Mouse (Mus musculus) urinary bladder, postnatal 4 days (tissue): ENCODE measurements around the gene Rcsd1.

ENCODE experiments used
- DNase-seq, 2 experiments: peaks; one replicate each; pipeline ENCODE4 v3.0.0; 2021 to 2022; ENCODE audit warnings: low spot score in 2 of 2

Rcsd1 gene

GRCm38 (mm10) chr1:165709629-165710256 lies at the start of gene Rcsd1:
TSS of gene Rcsd1 (minus strand) at chr1:165709757.
- no peak for DNase-seq

DNA sequence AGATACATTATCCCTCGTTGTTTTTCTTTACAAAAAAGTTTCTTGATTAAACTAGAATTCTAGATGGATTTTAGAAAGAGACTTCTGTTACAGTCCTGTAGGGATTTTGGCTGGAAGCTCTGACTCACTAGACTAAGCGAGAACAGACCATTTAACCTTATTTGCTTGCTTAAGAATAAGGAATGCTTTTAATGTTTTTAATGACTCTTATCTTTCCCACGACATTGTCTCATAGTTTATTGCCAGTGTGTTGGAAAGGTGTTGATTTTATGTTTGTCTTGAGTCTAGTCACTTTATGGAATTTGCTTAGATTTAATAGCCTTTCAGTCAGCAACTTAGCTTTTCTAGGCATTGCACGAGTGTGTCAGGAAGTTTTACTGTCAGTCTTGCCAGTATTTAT lies 45.6 kb upstream of the Rcsd1 start:
- no peak for DNase-seq

GRCm38 (mm10) chr1:165754205-165754604 lies 44.6 kb upstream of the Rcsd1 start:
- DNase-seq: no peak

DNA sequence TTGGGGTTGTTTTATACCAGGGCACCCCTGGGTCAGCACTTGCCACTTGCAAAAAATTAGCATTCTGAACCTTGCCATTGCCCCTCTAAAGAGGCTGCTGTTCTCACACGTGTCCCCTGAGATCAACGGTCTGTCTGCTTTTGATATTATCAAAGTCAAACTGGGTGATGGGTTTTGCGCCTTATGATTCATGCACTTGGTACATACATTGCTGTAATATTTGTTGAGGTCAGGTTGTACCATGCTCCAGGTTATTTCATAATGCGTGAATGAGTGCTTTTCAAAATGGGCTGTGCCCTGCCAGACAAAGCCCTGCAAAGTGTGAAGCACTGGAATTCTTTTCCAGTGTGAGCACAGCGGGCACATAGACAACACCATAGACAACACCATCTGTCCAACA lies 42.3 kb upstream of the Rcsd1 start:
- DNase-seq: no peak

GRCm38 (mm10) chr1:165751142-165751541 lies 41.6 kb upstream of the Rcsd1 start:
- DNase-seq: no peak

DNA sequence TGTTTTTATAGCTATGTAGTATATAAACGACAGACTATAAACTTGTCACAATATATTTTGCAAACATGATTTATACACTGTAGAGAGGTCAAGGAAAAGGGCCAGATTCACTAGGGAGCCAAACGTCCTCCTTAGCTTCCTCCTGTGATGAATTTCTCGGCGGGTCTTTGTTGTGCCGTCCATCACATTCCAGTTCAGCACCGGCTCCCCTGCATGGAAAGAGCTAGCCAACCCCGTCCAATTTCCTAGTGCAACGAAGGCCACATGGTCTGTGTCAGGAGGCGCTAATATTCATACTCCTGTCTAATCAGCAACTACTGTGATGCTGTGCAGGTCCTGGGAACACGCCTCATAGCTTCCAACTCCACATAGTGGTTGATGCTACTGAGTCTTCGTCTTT lies 38.5 kb upstream of the Rcsd1 start:
- DNase-seq: no peak

DNA sequence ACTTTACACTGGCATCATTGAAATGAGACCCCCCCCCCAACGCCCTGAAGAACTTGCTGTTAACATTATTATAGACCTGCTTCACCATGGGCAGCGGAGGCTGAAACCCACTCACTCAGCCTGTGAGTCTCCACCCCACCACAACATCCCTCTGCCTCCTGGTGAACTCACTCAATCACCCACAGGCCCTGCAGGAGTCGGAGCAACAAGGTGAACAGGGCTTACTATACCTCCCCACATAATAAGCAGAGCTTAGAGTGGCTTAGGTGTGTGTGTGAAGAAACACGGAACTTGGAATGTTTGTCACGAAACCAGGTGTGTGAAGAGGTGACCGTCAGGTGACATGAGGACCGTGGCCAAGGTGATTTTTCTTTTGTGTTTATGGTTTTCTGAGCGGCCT lies 32.4 kb upstream of the Rcsd1 start:
- DNase-seq: no peak

- no peak for DNase-seq
Observed at GRCm38 (mm10) chr1:165738985-165739384, 29.4 kb upstream of the Rcsd1 start.

DNA sequence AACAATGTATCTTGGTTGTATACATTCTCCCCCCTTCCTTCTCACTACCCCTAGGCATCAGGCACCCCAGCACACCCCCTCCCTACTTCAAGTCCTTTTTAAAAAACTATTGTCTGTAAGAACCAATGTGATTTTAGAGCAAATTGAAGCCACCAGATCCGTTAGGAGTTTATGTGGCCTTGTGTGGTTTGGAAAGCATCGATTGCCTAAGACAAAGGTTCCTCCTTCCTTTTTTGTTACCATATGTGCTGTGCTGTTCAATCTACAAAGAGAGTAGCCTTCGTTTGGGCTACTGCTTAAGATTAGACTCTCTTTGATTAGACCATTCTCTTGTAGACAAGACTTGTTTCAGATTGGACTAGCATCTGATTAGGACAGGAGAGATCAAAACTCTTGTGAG lies 28.3 kb upstream of the Rcsd1 start:
- DNase-seq: no peak

GRCm38 (mm10) chr1:165737451-165737850 lies 27.9 kb upstream of the Rcsd1 start:
- DNase-seq: no peak

DNA sequence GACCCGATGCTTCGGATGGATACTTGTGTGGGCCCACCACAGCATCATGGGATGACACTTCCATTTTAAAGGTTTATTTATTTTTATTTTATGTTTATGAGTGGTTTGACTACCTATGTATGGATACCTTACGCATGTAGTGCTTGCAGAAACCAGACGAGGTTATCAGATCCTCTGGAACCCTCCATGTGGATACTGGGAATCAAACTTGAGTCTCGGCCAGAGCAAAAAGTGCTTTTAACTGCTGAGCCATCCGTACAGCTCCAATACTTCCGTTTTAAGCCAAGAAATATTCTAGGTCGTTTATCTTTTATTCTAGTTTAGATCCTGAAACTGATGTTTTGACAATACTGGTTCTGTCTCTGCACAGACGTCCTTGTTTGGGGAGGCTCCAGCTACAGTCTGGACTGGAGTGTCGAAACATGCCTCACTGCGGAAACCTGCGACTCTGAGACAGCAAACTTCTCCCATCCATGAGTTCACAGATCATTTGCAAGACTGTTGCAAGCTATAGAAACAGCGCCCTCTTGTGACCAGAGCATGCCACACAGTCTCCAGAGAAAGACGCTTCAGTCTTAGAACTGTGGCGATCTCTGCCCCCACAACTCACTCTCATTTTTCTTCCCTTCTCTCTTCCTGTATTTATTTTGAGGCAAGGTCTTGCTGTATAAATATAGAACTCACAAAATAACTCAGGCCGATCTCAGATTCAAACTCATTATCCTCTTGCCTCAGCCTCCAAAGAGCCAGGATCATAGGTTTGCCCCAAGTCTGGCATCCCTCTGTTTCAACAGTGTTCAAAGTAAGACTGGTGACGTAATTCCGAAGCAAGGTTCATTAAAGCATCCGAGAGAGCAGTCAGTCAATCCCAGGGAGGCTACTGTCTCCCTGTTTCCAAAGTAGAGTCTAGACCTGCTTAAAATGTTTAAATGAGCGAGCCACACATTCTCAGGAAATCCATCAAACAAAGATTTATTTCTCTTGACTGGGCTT lies 26.6 kb upstream of the Rcsd1 start:
- DNase-seq: peak; percentile 77 to 88

DNA sequence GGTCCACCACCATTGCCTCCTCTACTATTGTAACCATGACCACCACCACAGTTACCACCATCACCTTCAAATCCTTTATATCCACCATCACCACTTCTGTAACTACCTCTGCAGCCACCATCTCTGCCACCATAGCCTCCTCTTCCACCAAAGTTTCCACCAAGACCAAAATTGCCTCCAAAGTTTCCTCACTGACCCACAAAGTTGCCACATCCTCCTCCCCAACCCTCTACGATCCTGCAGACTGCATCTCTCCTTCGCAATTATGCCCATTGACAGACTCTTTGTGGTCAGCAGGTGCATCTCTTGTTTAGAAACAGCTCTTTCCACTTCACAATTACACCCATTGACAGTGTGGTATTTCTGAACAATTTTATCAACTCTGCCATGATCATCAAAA lies 25.3 kb upstream of the Rcsd1 start:
- no peak for DNase-seq

GRCm38 (mm10) chr1:165731553-165731952 lies 22.0 kb upstream of the Rcsd1 start:
- DNase-seq: no peak

- DNase-seq: no peak
Observed at GRCm38 (mm10) chr1:165730129-165730528, 20.6 kb upstream of the Rcsd1 start.

GRCm38 (mm10) chr1:165728057-165728639 lies 18.6 kb upstream of the Rcsd1 start:
- DNase-seq: no peak

- DNase-seq: no peak
Observed at GRCm38 (mm10) chr1:165726986-165727385, 17.4 kb upstream of the Rcsd1 start.

- DNase-seq: no peak
Observed at GRCm38 (mm10) chr1:165725039-165725644, 15.6 kb upstream of the Rcsd1 start.

DNA sequence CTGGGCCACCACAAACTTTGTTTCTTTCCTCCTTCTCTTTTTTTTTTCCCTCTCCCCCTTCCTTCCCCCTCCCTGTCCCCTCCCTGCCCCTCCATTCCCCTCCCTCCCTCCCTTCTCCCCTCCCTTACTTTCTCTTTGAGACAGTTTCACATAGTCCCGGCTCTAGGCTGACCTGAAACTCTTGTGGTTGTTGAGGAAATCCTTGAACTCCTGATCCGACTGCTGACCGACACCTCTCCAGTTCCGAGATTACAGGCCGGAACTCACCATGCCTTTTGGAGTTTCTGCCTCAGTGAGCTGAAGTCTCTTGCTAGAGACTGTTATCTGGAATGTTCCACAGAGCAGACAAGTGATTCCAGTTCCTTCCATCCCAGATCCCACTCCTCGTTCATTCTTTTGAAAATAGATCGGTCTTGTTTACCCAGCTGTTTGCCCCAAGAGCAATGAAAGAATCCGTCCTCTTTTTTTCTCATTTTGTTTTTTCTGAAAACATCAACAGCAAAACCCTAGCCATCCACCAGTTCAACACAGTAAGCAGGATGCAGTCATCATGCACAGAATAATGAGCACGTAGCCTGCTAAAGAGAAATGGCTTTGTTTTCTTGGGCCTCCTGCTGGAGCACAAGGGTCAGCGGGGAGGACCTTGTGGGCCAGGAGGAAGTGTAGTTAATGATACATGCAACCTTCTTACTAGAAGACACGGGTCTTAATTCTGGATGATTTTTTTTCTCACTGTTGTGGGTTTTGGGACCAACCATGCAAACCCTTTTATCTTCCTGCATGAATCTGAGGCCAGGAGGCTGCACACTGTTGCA lies 14.9 kb upstream of the Rcsd1 start:
- DNase-seq: no peak

GRCm38 (mm10) chr1:165722531-165723123 lies 13.1 kb upstream of the Rcsd1 start:
- no peak for DNase-seq

- DNase-seq: no peak
Observed at GRCm38 (mm10) chr1:165718543-165719105, 9.1 kb upstream of the Rcsd1 start.
